Mouse (Mus musculus): ENCODE measurements at regions not wholly inside any gene's neighbourhood (a gene's known extent, or its start where the extent isn't known, plus 50 kb on each side); places are given as distances from the start of the nearest gene placed in this dataset.

DNA sequence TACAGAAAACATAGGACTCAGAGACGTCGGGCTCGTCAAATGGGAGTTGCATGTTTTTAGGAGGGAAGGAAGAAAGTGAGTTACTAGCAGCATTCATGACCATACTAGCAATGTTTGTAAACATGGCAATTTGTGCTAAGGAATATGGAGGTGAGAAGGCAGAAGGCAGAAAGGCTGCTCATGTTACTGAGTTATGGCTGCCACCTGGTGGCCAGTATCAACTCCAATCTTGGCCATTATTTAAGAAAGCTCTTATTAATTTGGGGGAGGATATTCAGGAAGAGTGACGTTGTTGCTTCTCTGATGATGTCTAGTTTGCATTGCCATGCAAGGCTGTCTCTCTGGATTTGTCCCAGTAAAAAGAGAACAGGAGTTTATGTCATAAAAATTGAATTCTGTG is 239.7 kb upstream of the P2ry1 start:
- TF ChIP-seq POLR2A (IDR thresholded peaks at IDR 0.05; ENCODE audit: low read depth, low read length) (no peak), CTCF (IDR thresholded peaks at IDR 0.05; ENCODE audit: extremely low read depth, insufficient read depth, insufficient read length, insufficient replicate concordance) (no peak)
